Mouse (Mus musculus): Measurements from ENCODE around the gene Mef2d.

GRCm38 (mm10) chr3:88200161-88200971 is 58.2 kb downstream of the Mef2d start:
- TF ChIP-seq POLR2A (IDR thresholded peaks at IDR 0.05; ENCODE audit: low read depth, low read length) (no peak), CTCF (IDR thresholded peaks at IDR 0.05; ENCODE audit: borderline replicate concordance, insufficient read depth, low read length) (no peak)
